Mouse (Mus musculus) thymus, adult 2 months (tissue): ENCODE results near the gene Ss18l1.

ENCODE experiments used
- CTCF ChIP-seq: fragments of 200-500 bp; IDR thresholded peaks from 2 replicates; pipeline ENCODE4 v1.5.1; 2012; ENCODE audit warnings: mild to moderate bottlenecking, control low read depth, low read length, moderate library complexity, borderline replicate concordance; ENCODE audit not compliant: control insufficient read depth, poor library complexity, insufficient read depth; ENCODE audit errors: extremely low read depth
- POLR2A ChIP-seq: fragments of 200-500 bp; IDR thresholded peaks from 2 replicates; pipeline ENCODE4 v1.6.1; 2012; ENCODE audit warnings: mild to moderate bottlenecking, low read length, control low read depth, moderate library complexity; ENCODE audit not compliant: control insufficient read depth, poor library complexity, insufficient read depth; ENCODE audit errors: extremely low read depth

GRCm38 (mm10) chr2:180087472-180087871, 45.2 kb downstream of the Ss18l1 start:
- TF ChIP-seq POLR2A: no peak
- TF ChIP-seq CTCF: no peak
